Mouse (Mus musculus) cortical plate, adult 2 months (tissue): Measurements from ENCODE around the gene Ube2e2. TPM values are rescaled to one million over a fixed set of nuclear protein-coding genes. Genes with fewer than 3 reads are reported as not detected.

Experiments used
- H3K27ac ChIP-seq: fragments of 200-500 bp; 2 replicates; pipeline ENCODE4 v1.5.1; 2012; ENCODE audit warnings: low read length, control low read depth, inconsistent platforms; ENCODE audit not compliant: insufficient read depth
- H3K4me1 ChIP-seq: fragments of 200-500 bp; 2 replicates; pipeline ENCODE4 v1.6.1; 2011; ENCODE audit warnings: low read length; ENCODE audit not compliant: control insufficient read depth, insufficient read depth
- H3K4me3 ChIP-seq: fragments of 200-500 bp; 2 replicates; pipeline ENCODE4 v1.5.1; 2011; ENCODE audit warnings: mild to moderate bottlenecking, low read length, control low read depth; ENCODE audit not compliant: insufficient read depth
- CTCF ChIP-seq: fragments of 200-500 bp; IDR thresholded peaks from 2 replicates; pipeline ENCODE4 v1.5.1; 2011; ENCODE audit warnings: mild to moderate bottlenecking, control low read depth, low read length; ENCODE audit not compliant: insufficient read depth; ENCODE audit errors: extremely low read depth
- POLR2A ChIP-seq: fragments of 200-500 bp; IDR thresholded peaks from 2 replicates; pipeline ENCODE4 v1.6.1; 2011; ENCODE audit warnings: mild to moderate bottlenecking, low read length, control low read depth; ENCODE audit not compliant: insufficient read depth; ENCODE audit errors: extremely low read depth
- polyA plus RNA-seq: library from polyadenylated mRNA; depleted of rRNA; stranded (reverse); fragments of >200 nt; gene quantifications from 2 replicates; pipeline ENCODE4 v1.2.3, GENCODE M21; 2012

The Ube2e2 gene
- polyA plus RNA-seq, 1 experiment, result 165 TPM

DNA sequence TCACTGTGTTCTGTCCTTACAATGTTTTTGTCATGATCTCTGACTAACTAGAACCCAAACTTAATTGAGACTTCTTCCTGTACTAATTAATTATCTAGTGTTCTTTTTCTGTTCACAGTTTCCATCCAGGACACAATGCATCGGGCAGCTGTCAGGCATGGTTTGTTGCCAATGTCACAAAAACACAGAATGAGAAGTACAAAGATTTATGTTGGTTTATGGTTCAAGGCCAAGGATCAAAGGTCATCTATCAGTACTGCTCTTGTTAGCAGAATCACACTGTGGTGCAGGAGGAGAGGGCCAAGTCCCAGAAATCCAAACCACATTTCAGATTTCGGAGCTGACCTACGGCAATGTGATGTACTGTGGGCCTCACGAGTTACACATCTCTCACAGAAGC is 252.4 kb downstream of the Ube2e2 start:
- TF ChIP-seq CTCF, result no peak
- TF ChIP-seq POLR2A, result no peak
- Histone ChIP-seq H3K4me3 (no peak overlapping the region), H3K27ac (no peak overlapping the region), H3K4me1 (no peaks in the 10 kb centered on the region)

DNA sequence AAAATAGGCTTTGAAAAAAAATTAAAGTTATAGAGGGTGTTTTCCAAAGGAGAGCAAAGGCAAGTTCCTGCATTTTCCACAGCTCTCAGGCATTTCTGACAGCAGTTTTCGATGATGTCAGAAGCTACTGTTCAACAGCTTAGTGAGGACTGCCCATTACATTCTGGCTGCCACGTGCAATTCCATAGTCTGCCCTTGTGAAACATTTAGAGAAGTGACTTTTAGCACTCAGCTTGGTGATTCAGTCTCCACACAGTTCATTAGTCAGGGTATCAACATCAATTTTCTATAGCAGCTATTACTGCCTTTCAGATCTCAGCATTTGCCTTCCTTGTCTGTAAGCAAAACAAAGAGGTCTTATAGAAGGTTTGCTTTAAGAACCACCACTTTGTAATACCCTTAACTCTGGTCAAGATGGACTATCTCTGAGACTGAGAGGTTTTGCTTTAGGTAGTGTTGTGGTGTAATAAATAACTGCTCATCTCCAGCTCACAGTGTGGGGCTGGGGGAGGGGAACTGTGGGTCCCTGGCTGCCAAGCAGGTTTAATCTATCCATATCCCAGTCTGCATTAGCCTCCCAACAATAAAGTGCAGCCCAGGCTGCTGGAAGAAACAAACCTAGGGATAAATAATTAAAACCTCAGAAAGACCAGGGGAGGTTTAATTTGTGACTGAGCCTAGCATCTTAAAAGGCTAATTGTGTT is 255.2 kb downstream of the Ube2e2 start:
- TF ChIP-seq POLR2A (no peak), CTCF (no peak)
- Histone ChIP-seq H3K4me1 (no peaks in the 10 kb centered on the region), H3K27ac (no peak overlapping the region), H3K4me3 (no peak overlapping the region)

GRCm38 (mm10) chr14:18637739-18638138 is 256.3 kb downstream of the Ube2e2 start:
- Histone ChIP-seq H3K27ac (no peak overlapping the region), H3K4me1 (no peaks in the 10 kb centered on the region), H3K4me3 (no peak overlapping the region)
- TF ChIP-seq POLR2A, result no peak
- TF ChIP-seq CTCF, result no peak

- Histone ChIP-seq H3K4me3 (no peak overlapping the region), H3K4me1 (no peaks in the 10 kb centered on the region), H3K27ac (no peak overlapping the region)
- TF ChIP-seq POLR2A (no peak), CTCF (no peak)
These were observed 265.9 kb downstream of the Ube2e2 start for GRCm38 (mm10) chr14:18628170-18628569.

DNA sequence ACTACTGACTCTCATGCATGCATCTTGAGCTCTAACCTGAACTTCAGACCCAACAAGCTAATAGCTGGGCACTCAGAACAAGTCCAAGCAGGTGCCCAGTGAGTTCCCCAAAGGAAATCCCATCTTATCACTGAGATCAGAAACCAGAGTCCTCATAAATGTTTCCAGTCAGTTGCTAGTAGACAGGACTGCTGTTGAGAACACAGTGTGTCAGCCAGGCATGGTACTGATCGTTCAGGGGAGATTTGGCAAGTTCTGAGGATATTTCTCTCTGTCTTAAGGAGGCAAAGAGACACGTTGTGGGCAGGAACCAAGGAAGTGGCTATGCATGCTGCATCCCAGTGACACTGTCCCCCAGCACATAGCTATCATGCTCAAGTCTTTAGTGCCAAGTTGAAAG is 275.5 kb downstream of the Ube2e2 start:
- Histone ChIP-seq H3K4me1 (peaks cover 5% of the 10 kb centered on the region; the same call in 1 of the 2 replicates), H3K4me3 (no peak overlapping the region), H3K27ac (peak overlapping the region; percentile 90)
- TF ChIP-seq POLR2A (no peak), CTCF (no peak)

GRCm38 (mm10) chr14:18601927-18602326 is 292.1 kb downstream of the Ube2e2 start:
- Histone ChIP-seq H3K4me1 (no peaks in the 10 kb centered on the region), H3K4me3 (no peak overlapping the region), H3K27ac (no peak overlapping the region)
- TF ChIP-seq CTCF, result no peak
- TF ChIP-seq POLR2A, result no peak

DNA sequence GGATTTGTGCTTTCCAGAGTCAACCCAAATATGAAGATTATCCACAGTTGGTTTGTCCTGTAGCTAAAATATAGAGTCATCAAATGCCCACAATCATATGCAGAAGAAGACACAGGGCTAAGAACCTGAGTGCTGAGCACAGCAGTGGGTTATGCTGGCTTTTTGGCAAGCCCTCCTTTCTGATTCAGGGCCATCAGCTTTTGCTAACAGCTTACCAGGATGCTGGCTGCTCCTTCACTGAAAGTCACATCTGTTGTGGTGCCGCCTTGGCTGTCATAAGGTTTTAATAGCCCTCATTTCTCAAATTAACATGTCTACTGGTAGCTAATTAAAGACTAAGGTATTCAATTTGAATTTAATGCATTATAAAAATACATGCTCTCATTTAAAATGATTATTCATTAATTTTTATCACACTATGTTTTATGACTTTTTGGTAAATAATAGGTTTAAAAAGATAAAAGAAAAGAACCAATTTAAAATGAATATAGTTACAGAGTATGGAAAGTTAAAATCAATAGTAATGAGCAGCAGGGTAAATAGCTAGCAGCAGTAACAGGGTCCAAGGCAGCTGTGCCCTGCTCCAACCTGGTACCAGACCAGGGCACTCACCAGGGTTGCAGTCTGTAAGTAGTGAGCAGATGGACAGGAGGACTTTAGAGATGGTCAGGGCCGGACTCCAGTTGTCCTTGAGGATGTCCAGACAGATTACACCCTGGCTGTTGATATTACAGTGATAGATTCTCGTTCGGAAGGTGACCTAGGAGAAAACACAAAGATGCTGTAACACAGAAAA is 307.6 kb downstream of the Ube2e2 start:
- Histone ChIP-seq H3K4me3 (no peak overlapping the region), H3K4me1 (0 out of 2 replicates have a peak, but pooled peaks cover 2% of the 10 kb centered on the region), H3K27ac (no peak overlapping the region)
- TF ChIP-seq CTCF (no peak), POLR2A (no peak)

GRCm38 (mm10) chr14:18581735-18582134 is 312.3 kb downstream of the Ube2e2 start:
- TF ChIP-seq CTCF, result no peak
- no peak for TF ChIP-seq POLR2A
- Histone ChIP-seq H3K4me3 (no peak overlapping the region), H3K4me1 (0 out of 2 replicates have a peak, but pooled peaks cover 2% of the 10 kb centered on the region), H3K27ac (no peak overlapping the region)

GRCm38 (mm10) chr14:18574756-18575155 is 319.3 kb downstream of the Ube2e2 start:
- peaks cover 5% of the 10 kb centered on the region for H3K4me1 ChIP-seq
- no peak overlapping the region for H3K4me3 ChIP-seq
- no peak overlapping the region for H3K27ac ChIP-seq
- TF ChIP-seq POLR2A, result no peak
- no peak for TF ChIP-seq CTCF

DNA sequence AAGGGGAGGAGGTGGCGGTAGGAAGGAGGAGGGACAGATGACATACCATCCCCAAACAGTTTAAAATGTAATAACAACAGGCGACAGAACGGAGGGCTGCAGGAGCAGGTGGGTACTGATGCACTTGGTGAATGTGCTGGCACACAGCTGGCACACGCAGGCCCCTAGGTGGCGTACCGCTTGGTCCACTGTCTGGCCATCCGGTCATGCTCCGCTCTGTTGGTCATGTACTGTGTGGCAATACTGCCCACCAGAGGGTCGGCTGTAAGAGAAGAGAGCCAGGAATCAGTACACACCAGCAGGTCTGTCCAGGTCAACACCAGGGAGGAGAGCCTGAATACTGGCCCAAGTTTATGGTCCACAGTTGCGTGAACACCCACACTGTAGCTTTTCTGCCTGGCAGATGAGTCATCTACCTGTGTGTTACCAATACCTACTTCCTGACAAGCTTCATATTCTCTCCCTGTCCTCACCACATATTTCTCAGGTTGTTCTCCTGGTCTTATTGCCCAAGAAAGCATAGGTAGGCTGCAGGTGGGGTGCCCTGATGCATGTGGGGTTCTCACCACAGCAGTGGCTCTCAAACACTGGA is 319.8 kb downstream of the Ube2e2 start:
- TF ChIP-seq CTCF, result no peak
- no peak overlapping the region for H3K4me3 ChIP-seq
- H3K4me1 ChIP-seq, result peaks cover 5% of the 10 kb centered on the region
- H3K27ac ChIP-seq, result no peak overlapping the region
